ENCODE assay signal across 8 mouse cellular contexts in the genomic region with DNA sequence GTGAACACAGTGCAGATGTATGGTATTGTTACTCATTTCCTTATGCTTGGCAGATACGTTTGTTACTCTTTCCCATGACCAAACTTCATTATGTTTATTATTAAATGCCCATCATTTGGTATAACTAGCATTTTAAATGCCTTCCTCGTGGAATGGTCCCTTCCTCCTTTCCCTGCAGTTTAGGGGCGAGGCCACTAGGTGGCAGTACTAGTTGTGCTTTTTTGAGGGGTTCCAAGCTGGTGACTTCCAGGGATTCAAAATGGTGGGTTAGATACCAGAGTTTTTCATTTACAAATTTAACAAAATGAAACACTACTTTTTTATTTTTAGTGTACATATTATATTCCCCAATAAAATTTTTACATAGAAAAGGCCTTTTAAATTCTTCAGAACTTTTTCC.
DNase-seq lines count a peak whose midpoint lies in the region; ATAC-seq and TF ChIP-seq lines count a peak whose summit lies in the region.

No protein-coding gene starts in this region.

- H3K9me3 ChIP-seq in kidney, embryonic 16.5 days (ENCODE audit: low read length) = no peaks in the 10 kb centered on the region
- no peaks in the 10 kb centered on the region for H3K9me3 ChIP-seq in ES-E14 (ENCODE audit: control insufficient read depth, insufficient read depth, low read depth, low read length)

- no peak overlapping the region for H3K9ac ChIP-seq in kidney, embryonic 16.5 days (replicated peaks; ENCODE audit: low read length)
- H3K9ac ChIP-seq in ES-E14 (ENCODE audit: insufficient read depth, low read depth, low read length, poor library complexity, severe bottlenecking) = no peak overlapping the region

- peak; percentile 59 for DNase-seq in kidney, adult 9 months
- peak; percentile 85 for DNase-seq in ES-E14 (ENCODE audit: low read depth, low spot score)
- peak; percentile 42 to 62 for DNase-seq in layer of hippocampus, postnatal 14 days (ENCODE audit: low spot score in 2 of 2)
- peak; percentile 83 for DNase-seq in mesoderm, embryonic 11.5 days (ENCODE audit: low read depth, low spot score)
- peak; percentile 54 for DNase-seq in thymus, postnatal 14 days

- peak; percentile 74 for TF ChIP-seq CTCF in bone marrow, adult 2 months (IDR thresholded peaks at IDR 0.05; ENCODE audit: control insufficient read depth, insufficient read depth, low read length)
- peak; percentile 53; the same call in 1 of the 2 replicates for TF ChIP-seq CTCF in embryonic fibroblast, embryonic 13.5 days (IDR thresholded peaks at IDR 0.05; ENCODE audit: borderline replicate concordance, insufficient read depth, low read length)

- no peak for TF ChIP-seq POLR2A in bone marrow, adult 2 months (IDR thresholded peaks at IDR 0.05; ENCODE audit: borderline replicate concordance, control insufficient read depth, low read depth, low read length)
- no peak for TF ChIP-seq POLR2A in embryonic fibroblast, embryonic 13.5 days (IDR thresholded peaks at IDR 0.05; ENCODE audit: low read depth, low read length)

- H3K4me1 ChIP-seq in kidney, embryonic 16.5 days (ENCODE audit: insufficient read depth, low read length) = no peaks in the 10 kb centered on the region
- no peaks in the 10 kb centered on the region for H3K4me1 ChIP-seq in ES-E14 (ENCODE audit: control insufficient read depth in 2 of 2, insufficient read depth in 2 of 2, low read length in 2 of 2, poor library complexity in 1 of 2)
- no peaks in the 10 kb centered on the region for H3K4me1 ChIP-seq in bone marrow, adult 2 months (ENCODE audit: control insufficient read depth, insufficient read depth, low read length)
- H3K4me1 ChIP-seq in embryonic fibroblast, embryonic 13.5 days (ENCODE audit: control insufficient read depth, insufficient read depth, low read length) = no peaks in the 10 kb centered on the region

- H3K36me3 ChIP-seq in kidney, embryonic 16.5 days (ENCODE audit: insufficient read depth, low read length) = peaks cover 85% of the 10 kb centered on the region
- H3K36me3 ChIP-seq in ES-E14 (ENCODE audit: control insufficient read depth, insufficient read depth, low read length, poor library complexity, severe bottlenecking) = peaks cover 63% of the 10 kb centered on the region

- ATAC-seq in kidney, embryonic 16.5 days (ENCODE audit: low FRiP score, low TSS enrichment) = no peak; the same call in 1 of the 2 replicates

- H3K27me3 ChIP-seq in kidney, embryonic 16.5 days (ENCODE audit: insufficient read depth, low read length) = no peaks in the 10 kb centered on the region

- H3K4me3 ChIP-seq in kidney, embryonic 16.5 days (ENCODE audit: low read length) = no peak overlapping the region
- H3K4me3 ChIP-seq in ES-E14 (ENCODE audit: insufficient read depth in 1 of 2, low read depth in 1 of 2, low read length in 2 of 2, poor library complexity in 1 of 2, severe bottlenecking in 1 of 2) = no peak overlapping the region
- H3K4me3 ChIP-seq in bone marrow, adult 2 months (replicated peaks; ENCODE audit: control insufficient read depth, low read depth, low read length) = no peak overlapping the region
- no peak overlapping the region for H3K4me3 ChIP-seq in embryonic fibroblast, embryonic 13.5 days (ENCODE audit: insufficient read depth, low read length)

- no peak overlapping the region for H3K4me2 ChIP-seq in kidney, embryonic 16.5 days (replicated peaks; ENCODE audit: low read depth, low read length)

- in situ Hi-C loops in ES-E14 (cut with MboI; ENCODE audit: low sequenced_read_pairs in 2 of 2, unreplicated experiment in 2 of 2) = no loop called here

- WGBS in kidney, embryonic 16.5 days = 40% methylated on average over 3 of the region's 3 CpGs
- 39% methylated on average over 3 of the region's 3 CpGs for whole genome bisulfite sequencing in bone marrow, adult 2 months

- no peak overlapping the region for H3K27ac ChIP-seq in kidney, embryonic 16.5 days (ENCODE audit: low read length)
- no peak overlapping the region for H3K27ac ChIP-seq in ES-E14 (ENCODE audit: insufficient read depth, low read depth, low read length, poor library complexity, severe bottlenecking)
- no peak overlapping the region for H3K27ac ChIP-seq in bone marrow, adult 2 months (ENCODE audit: control insufficient read depth, insufficient read depth, low read depth, low read length, poor library complexity)
- no peak overlapping the region for H3K27ac ChIP-seq in embryonic fibroblast, embryonic 13.5 days (ENCODE audit: insufficient read depth, low read length)

TF ChIP-seq in ES-E14, 5 proteins besides CTCF, POLR2A, EP300 and RAD21:
- no peak for TF ChIP-seq ZC3H11A (IDR thresholded peaks at IDR 0.05; ENCODE audit: borderline replicate concordance, low read depth, low read length)
- no peak for TF ChIP-seq MAFK (IDR thresholded peaks at IDR 0.05; ENCODE audit: insufficient read depth, low read depth, low read length)
- no peak for TF ChIP-seq HCFC1 (IDR thresholded peaks at IDR 0.05; ENCODE audit: borderline replicate concordance, insufficient read depth, low read length)
- TF ChIP-seq ZNF384 (IDR thresholded peaks at IDR 0.05; ENCODE audit: low read depth, low read length) = peak; percentile 52; the same call in 1 of the 2 replicates
- no peak for TF ChIP-seq CHD2 (IDR thresholded peaks at IDR 0.05; ENCODE audit: low read depth, low read length)
